Mouse (Mus musculus): ENCODE data around the gene Ankrd10.

DNA sequence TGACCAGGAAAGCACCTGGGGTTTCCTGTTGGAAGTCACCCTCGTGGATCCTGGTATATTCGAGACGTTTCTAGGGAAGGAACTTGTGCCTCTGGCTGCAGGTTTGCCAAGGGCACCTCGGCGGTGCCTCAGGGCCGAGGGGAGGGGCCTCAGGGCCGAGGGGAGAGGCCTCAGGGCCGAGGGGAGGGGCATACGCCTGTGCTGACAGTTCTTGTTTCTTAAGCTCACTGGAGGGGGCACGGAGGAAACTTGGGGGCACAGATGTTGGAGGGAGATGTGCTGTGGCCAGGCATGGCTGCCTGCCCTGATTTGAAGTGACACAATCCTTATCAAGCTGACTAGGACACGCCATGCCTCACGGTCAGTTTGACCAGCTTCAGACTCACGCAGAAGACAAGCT, 43.3 kb downstream of the Ankrd10 start:
- TF ChIP-seq POLR2A (IDR thresholded peaks at IDR 0.05; ENCODE audit: extremely low read depth, insufficient read depth, low read length) (no peak), CTCF (IDR thresholded peaks at IDR 0.05; ENCODE audit: low read depth, low read length) (no peak)

Data from liver, adult 2 months (tissue).